Mouse (Mus musculus): Measurements from ENCODE around the gene Msto1. TPM values are rescaled to one million over a fixed set of nuclear protein-coding genes. Genes with fewer than 3 reads are reported as not detected.
A peak's percentile ranks its signal among the peaks of the same experiment; 100 is the strongest.
"Not testable (repeated sequence)": the region's sequence is repeated elsewhere in the genome, so short reads cannot be mapped to it uniquely, and the experiment has no call there.

Msto1 gene
- polyA plus RNA-seq (2014; fragmentation: Nextera tagmentation; extraction: Ambion mirVana), result 49.1 and 51.5 TPM in 2 replicates

GRCm38 (mm10) chr3:88913511-88914383 is at the start of gene Msto1:
Msto1 (minus strand) TSS chr3:88913999.
- DNase-seq (ENCODE audit: low spot score), result peak; percentile 91
- peak; percentile 97 for ATAC-seq (replicated peaks; ENCODE audit: low FRiP score)
- peaks cover 35% of the 10 kb centered on the region for H3K36me3 ChIP-seq (ENCODE audit: control insufficient read depth, insufficient read depth, low read length)
- H3K27ac ChIP-seq (ENCODE audit: low read depth, low read length), result peak within 1 kb of the TSS; percentile 14
- peak within 1 kb of the TSS; percentile 85 for H3K9ac ChIP-seq (ENCODE audit: low read depth, low read length)
- H3K4me1 ChIP-seq (replicated peaks; ENCODE audit: control insufficient read depth, insufficient read depth, low read length), result peaks cover 8% of the 10 kb centered on the region; the same call in 1 of the 2 replicates
- under 1% methylated on average over 62 of the region's 62 CpGs for WGBS
- H3K9me3 ChIP-seq (ENCODE audit: control insufficient read depth, low read length), result no peaks in the 10 kb centered on the region
- peak within 1 kb of the TSS; percentile 88 for H3K4me2 ChIP-seq
- peak within 1 kb of the TSS; percentile 81 for H3K4me3 ChIP-seq (ENCODE audit: low read depth, low read length)
- no peaks in the 10 kb centered on the region for H3K27me3 ChIP-seq (replicated peaks; ENCODE audit: control insufficient read depth, insufficient read depth, low read length)

DNA sequence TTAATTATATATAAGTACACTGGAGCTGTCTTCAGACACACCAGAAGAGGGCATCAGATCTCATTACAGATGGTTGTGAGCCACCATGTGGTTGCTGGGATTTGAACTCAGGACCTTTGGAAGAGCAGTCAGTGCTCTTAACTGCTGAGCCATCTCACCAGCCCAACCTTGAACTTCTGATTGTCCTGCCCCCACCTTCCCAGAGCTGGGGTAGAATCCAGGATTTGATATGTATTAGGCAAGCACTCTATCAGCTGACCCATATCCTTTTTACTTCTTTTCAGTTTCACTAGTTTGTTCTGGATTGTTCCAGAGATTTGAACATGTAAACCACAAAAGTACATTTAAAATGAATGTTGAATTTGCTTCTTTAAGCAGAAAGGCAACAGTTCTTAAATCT is 49.4 kb upstream of the Msto1 start:
- not testable (repeated sequence) for H3K27ac ChIP-seq (ENCODE audit: low read depth, low read length); H3K4me3 ChIP-seq (ENCODE audit: low read depth, low read length); H3K4me1 ChIP-seq (replicated peaks; ENCODE audit: control insufficient read depth, insufficient read depth, low read length); H3K9me3 ChIP-seq (ENCODE audit: control insufficient read depth, low read length); H3K4me2 ChIP-seq; DNase-seq (ENCODE audit: low spot score); H3K9ac ChIP-seq (ENCODE audit: low read depth, low read length); H3K36me3 ChIP-seq (ENCODE audit: control insufficient read depth, insufficient read depth, low read length); ATAC-seq (replicated peaks; ENCODE audit: low FRiP score); H3K27me3 ChIP-seq (replicated peaks; ENCODE audit: control insufficient read depth, insufficient read depth, low read length)

DNA sequence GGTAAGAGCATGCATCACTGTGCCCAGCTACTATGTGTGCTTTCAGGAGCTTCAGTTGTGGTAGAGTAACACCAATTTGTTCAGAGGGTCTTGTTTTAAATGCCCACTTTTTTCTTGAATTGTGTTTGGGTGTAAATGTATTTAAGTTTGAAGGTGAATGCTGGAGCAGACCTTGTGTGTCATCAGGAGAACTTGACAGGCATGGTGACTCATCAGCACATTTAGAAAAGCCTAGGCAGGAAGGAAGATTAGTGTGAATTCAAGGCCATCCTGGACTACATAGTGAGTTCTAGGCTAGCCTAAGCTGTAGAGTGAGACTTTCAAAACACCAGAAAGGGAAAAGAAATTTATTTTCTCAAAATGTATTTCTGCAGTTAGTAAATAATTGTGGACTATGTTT is 39.9 kb upstream of the Msto1 start:
- no peaks in the 10 kb centered on the region for H3K36me3 ChIP-seq (ENCODE audit: control insufficient read depth, insufficient read depth, low read length)
- peaks cover 18% of the 10 kb centered on the region for H3K4me1 ChIP-seq (replicated peaks; ENCODE audit: control insufficient read depth, insufficient read depth, low read length)
- H3K27ac ChIP-seq (ENCODE audit: low read depth, low read length), result no peak overlapping the region
- no peaks in the 10 kb centered on the region for H3K9me3 ChIP-seq (ENCODE audit: control insufficient read depth, low read length)
- no peak for ATAC-seq (replicated peaks; ENCODE audit: low FRiP score)
- H3K4me2 ChIP-seq, result peak overlapping the region; percentile 17; the same call in 1 of the 2 replicates
- DNase-seq (ENCODE audit: low spot score), result no peak
- H3K4me3 ChIP-seq (ENCODE audit: low read depth, low read length), result no peak overlapping the region
- H3K27me3 ChIP-seq (replicated peaks; ENCODE audit: control insufficient read depth, insufficient read depth, low read length), result no peaks in the 10 kb centered on the region
- H3K9ac ChIP-seq (ENCODE audit: low read depth, low read length), result no peak overlapping the region

DNA sequence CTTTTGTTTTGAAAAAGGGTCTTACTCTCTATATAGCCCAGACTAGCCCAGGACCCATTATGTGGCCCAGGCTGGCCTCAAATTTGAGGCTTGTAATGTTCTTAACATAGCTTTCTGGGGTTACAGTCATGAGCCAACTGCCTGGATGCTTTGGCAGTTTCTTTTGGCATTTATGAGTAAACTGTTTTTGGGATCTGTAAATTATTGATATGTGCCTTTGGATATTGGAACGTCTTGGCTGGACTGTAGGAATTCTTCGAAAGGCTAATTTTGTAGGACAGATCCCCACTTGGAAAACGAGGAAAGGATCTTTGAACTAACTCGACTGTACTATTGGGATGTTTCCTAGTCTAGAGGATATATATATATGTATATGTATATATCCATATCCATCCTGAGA is 39.4 kb upstream of the Msto1 start:
- 87% methylated on average over 4 of the region's 4 CpGs for WGBS
- peak overlapping the region; percentile 17 for H3K4me2 ChIP-seq
- H3K9me3 ChIP-seq (ENCODE audit: control insufficient read depth, low read length), result no peaks in the 10 kb centered on the region
- DNase-seq (ENCODE audit: low spot score) (no peak), ATAC-seq (replicated peaks; ENCODE audit: low FRiP score) (no peak)
- no peaks in the 10 kb centered on the region for H3K27me3 ChIP-seq (replicated peaks; ENCODE audit: control insufficient read depth, insufficient read depth, low read length)
- no peak overlapping the region for H3K27ac ChIP-seq (ENCODE audit: low read depth, low read length)
- H3K4me3 ChIP-seq (ENCODE audit: low read depth, low read length), result no peak overlapping the region
- peaks cover 23% of the 10 kb centered on the region for H3K4me1 ChIP-seq (replicated peaks; ENCODE audit: control insufficient read depth, insufficient read depth, low read length)
- no peaks in the 10 kb centered on the region for H3K36me3 ChIP-seq (ENCODE audit: control insufficient read depth, insufficient read depth, low read length)
- no peak overlapping the region for H3K9ac ChIP-seq (ENCODE audit: low read depth, low read length)

- Histone ChIP-seq H3K27ac (ENCODE audit: low read depth, low read length) (peak overlapping the region; percentile 98), H3K4me3 (ENCODE audit: low read depth, low read length) (peak overlapping the region; percentile 82), H3K36me3 (ENCODE audit: control insufficient read depth, insufficient read depth, low read length) (no peaks in the 10 kb centered on the region), H3K9me3 (ENCODE audit: control insufficient read depth, low read length) (no peaks in the 10 kb centered on the region), H3K4me2 (peak overlapping the region; percentile 89), H3K27me3 (replicated peaks; ENCODE audit: control insufficient read depth, insufficient read depth, low read length) (no peaks in the 10 kb centered on the region), H3K9ac (ENCODE audit: low read depth, low read length) (peak overlapping the region; percentile 99), H3K4me1 (replicated peaks; ENCODE audit: control insufficient read depth, insufficient read depth, low read length) (peaks cover 24% of the 10 kb centered on the region)
- DNase-seq (ENCODE audit: low spot score) (peak; percentile 6), ATAC-seq (replicated peaks; ENCODE audit: low FRiP score) (no peak)
- WGBS, result 3% methylated on average over 5 of the region's 5 CpGs
These were observed 37.6 kb upstream of the Msto1 start for GRCm38 (mm10) chr3:88951327-88951800.

DNA sequence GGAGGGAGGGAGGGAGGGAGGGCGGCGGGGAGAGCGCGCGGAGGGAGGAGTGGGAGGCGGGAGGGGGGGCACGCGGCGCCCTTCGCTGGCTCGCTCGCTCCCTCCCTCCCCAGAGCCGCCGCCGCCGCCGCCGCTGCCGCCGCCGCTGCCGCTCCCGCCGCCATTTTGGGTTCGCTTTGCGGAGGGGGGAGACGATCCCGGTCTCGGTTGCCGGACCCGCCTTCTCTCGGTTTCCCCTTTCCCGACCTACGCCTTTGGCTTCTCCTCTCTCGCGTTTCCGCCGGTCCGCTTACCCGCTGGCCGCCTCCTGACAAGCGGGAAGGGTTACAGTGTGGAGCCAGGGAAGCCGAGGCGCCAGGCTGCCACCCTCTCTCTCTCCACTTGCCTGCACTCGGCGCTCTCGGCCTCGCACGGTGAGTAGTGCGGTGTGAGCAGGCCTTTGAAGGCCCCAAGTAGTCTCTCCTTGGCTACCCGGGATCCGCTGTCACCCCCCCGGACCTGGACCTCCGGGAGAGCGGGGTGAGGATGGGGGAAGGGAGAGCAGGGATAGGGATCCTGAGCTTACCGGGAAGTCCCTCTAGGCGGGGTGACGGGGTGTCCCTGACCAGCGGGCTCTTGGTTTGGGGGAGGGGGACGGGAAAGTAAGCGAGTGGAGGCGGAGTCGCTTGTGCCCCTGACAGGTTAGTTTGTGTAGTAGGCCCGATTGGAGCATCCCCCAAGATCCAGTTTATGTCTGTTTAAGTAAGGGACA is 37.0 kb upstream of the Msto1 start, which contains the start of the genes Ash1l and Dap3:
Gene Ash1l (plus strand): TSS at position 47 of the 751 bp plus-strand sequence.
Gene Dap3 (minus strand): TSS at position 606 of the 751 bp plus-strand sequence.
- ATAC-seq (replicated peaks; ENCODE audit: low FRiP score) (peak; percentile 65), DNase-seq (ENCODE audit: low spot score) (peak; percentile 87)
- WGBS, result under 1% methylated on average over 36 of the region's 64 CpGs
- Histone ChIP-seq H3K4me3 (ENCODE audit: low read depth, low read length) (peak within 1 kb of the TSS; percentile 82), H3K9me3 (ENCODE audit: control insufficient read depth, low read length) (no peaks in the 10 kb centered on the region), H3K4me2 (peak within 1 kb of the TSS; percentile 89), H3K4me1 (replicated peaks; ENCODE audit: control insufficient read depth, insufficient read depth, low read length) (peaks cover 24% of the 10 kb centered on the region), H3K27ac (ENCODE audit: low read depth, low read length) (peak within 1 kb of the TSS; percentile 98), H3K9ac (ENCODE audit: low read depth, low read length) (peak within 1 kb of the TSS; percentile 99), H3K36me3 (ENCODE audit: control insufficient read depth, insufficient read depth, low read length) (no peaks in the 10 kb centered on the region), H3K27me3 (replicated peaks; ENCODE audit: control insufficient read depth, insufficient read depth, low read length) (no peaks in the 10 kb centered on the region)

GRCm38 (mm10) chr3:88949786-88950575 is 36.2 kb upstream of the Msto1 start:
- DNase-seq (ENCODE audit: low spot score) (peak; percentile 93), ATAC-seq (replicated peaks; ENCODE audit: low FRiP score) (peak; percentile 90)
- H3K36me3 ChIP-seq (ENCODE audit: control insufficient read depth, insufficient read depth, low read length), result no peaks in the 10 kb centered on the region
- H3K4me2 ChIP-seq, result peak overlapping the region; percentile 89
- peak overlapping the region; percentile 82 for H3K4me3 ChIP-seq (ENCODE audit: low read depth, low read length)
- H3K27me3 ChIP-seq (replicated peaks; ENCODE audit: control insufficient read depth, insufficient read depth, low read length), result no peaks in the 10 kb centered on the region
- H3K9me3 ChIP-seq (ENCODE audit: control insufficient read depth, low read length), result no peaks in the 10 kb centered on the region
- H3K9ac ChIP-seq (ENCODE audit: low read depth, low read length), result peak overlapping the region; percentile 99
- peaks cover 24% of the 10 kb centered on the region for H3K4me1 ChIP-seq (replicated peaks; ENCODE audit: control insufficient read depth, insufficient read depth, low read length)
- under 1% methylated on average over 75 of the region's 92 CpGs for WGBS
- H3K27ac ChIP-seq (ENCODE audit: low read depth, low read length), result peak overlapping the region; percentile 98

DNA sequence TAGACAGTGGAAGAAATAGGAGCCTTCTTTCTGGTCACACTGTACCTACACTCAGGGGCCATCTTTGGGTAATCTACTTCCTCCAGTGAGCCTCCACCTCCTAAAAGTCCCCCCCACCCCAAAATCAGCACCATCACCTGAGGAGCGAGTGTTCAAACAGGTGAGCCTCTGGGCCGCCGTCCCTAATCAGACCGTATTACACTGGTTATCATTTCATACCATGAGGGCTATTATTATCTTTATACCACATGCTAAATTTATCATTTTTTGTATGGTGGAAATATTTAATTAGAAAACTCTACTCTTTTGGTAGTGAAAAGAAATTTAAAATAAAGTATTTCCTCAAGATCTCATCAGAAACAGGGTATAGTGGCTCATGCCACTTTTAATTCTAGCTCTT is 30.3 kb upstream of the Msto1 start:
- H3K4me2 ChIP-seq, result no peak overlapping the region
- H3K27ac ChIP-seq (ENCODE audit: low read depth, low read length), result no peak overlapping the region
- H3K27me3 ChIP-seq (replicated peaks; ENCODE audit: control insufficient read depth, insufficient read depth, low read length), result no peaks in the 10 kb centered on the region
- 76% methylated on average over 4 of the region's 4 CpGs for WGBS
- H3K9ac ChIP-seq (ENCODE audit: low read depth, low read length), result no peak overlapping the region
- DNase-seq (ENCODE audit: low spot score) (no peak), ATAC-seq (replicated peaks; ENCODE audit: low FRiP score) (no peak)
- H3K9me3 ChIP-seq (ENCODE audit: control insufficient read depth, low read length), result no peaks in the 10 kb centered on the region
- peaks cover 11% of the 10 kb centered on the region for H3K4me1 ChIP-seq (replicated peaks; ENCODE audit: control insufficient read depth, insufficient read depth, low read length)
- peaks cover 10% of the 10 kb centered on the region; the same call in 1 of the 2 replicates for H3K36me3 ChIP-seq (ENCODE audit: control insufficient read depth, insufficient read depth, low read length)
- no peak overlapping the region for H3K4me3 ChIP-seq (ENCODE audit: low read depth, low read length)
